Mouse (Mus musculus) right cerebral cortex, postnatal 36 days (tissue): ENCODE measurements around the gene Rps28.
A peak's percentile ranks its signal among the peaks of the same experiment; 100 is the strongest.

Experiments
- DNase-seq, 2 experiments: peaks; one replicate each; pipeline ENCODE4 v3.0.0; 2022; ENCODE audit warnings: low spot score in 2 of 2, mixed read lengths in 1 of 2

Gene Rps28

DNA sequence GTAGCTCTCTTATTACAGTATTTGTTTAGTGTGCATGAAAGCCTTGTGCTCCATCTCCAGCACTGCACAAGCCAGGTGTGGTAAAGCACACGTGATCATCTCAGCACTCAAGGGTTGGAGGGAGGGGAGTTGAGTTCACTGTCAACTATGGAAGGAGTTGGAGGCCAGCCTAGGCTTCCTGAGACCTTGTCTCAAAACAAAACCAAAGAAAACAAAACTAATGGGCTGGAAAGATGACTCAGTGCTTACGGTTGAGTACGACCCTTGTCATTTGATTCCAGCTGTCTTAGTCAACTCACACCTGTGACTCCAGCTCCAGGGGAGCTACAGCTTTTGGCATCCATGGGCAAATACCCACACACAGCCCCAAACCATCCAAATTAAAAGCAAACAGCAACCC is 11.9 kb downstream of the Rps28 start:
- no peak for DNase-seq

DNA sequence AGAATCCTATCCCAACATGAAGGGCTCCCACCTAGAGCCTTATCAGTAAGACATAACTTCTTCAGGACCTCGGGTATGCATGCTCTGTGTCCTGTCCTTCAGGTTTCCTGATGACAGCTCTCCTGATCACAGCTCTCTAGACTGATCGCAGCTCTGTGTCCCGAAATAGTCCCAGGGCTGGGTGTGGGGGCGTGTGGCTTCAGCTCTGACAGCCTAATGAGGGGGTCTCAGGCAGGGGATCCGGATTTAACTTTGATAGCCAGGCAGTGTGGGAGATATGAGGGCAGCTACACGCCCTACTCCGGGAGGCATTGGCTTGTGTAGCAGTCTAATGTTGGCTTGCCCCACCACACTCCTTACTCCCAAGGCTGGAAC is 13.2 kb downstream of the Rps28 start:
- no peak for DNase-seq

- DNase-seq: peak; percentile 87 to 92
These were observed 13.8 kb downstream of the Rps28 start, which contains the start of gene Kank3 for GRCm38 (mm10) chr17:33810334-33811141. Gene Kank3 (plus strand): TSS chr17:33810519.

DNA sequence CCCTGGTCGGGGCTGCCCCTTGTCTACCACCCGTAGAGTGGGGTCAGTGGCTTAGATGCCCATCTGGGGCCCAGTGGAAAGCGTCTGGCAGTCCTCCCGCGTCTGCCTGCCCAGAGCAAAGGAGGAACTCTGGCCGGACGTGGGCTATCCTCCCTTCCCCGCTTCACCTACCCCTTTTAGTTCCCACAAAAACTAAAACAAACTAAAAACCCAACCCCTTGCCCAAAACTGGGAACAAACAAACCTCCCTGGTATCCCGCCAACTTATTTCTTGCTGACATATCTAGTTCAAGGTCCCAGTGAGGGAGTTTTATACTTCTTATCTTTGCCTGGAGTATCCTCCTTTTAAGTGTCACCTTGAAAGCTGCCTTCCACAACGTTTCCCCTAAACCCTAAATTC is 16.2 kb downstream of the Rps28 start:
- DNase-seq: no peak

DNA sequence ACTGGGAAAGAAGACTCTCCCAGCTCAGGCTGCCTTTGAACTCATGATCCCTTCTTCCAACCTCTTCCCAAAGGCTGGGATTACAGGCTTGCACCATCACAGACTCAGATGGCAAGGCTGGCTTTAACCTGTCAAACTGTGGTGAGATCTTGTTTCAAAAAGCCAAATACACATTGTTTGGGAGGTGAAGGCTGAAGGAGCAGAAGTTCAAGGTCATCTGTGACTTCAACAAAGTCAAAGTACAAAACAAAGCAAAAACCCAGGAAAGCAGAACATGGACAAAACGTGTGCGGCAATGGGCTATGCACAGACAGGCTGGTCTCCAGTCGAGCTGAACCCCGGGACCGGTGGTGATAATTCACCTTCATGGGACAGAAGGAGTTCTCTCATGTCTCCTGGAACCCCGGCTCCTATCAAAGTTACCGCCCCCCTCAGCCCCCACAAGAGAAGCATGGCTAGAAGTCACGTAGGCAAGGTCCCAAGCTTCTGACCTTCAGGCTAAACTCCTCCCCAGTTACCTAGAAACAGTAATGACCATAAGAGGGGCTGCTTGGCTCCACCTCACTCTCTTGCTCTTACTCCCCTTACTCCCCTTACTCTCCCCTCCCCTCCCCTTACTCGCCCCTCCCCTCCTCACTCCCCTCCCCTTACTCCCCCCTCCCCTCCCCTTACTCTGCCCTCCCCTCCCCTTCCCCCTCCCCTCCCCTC is 17.0 kb downstream of the Rps28 start:
- no peak for DNase-seq

DNA sequence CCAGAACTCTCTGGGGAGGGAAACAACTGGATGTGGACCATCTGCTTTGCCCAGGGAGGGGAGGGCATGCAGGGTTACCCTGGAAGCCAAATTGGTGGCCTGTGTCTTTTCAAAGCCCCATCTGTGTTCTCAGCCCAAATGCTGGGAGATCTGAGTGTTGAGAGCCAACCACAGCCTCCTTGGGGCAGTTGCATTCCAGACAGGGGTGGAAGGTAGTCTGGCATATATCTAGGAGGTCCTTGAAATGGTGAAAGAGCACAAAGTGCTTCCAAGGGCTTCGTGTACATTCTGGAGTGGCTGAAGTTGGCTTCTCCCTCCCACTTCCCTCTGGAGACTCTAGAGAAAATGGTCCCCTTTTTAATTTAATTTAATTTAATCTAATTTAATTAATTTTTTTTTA is 19.6 kb downstream of the Rps28 start:
- DNase-seq: no peak

DNA sequence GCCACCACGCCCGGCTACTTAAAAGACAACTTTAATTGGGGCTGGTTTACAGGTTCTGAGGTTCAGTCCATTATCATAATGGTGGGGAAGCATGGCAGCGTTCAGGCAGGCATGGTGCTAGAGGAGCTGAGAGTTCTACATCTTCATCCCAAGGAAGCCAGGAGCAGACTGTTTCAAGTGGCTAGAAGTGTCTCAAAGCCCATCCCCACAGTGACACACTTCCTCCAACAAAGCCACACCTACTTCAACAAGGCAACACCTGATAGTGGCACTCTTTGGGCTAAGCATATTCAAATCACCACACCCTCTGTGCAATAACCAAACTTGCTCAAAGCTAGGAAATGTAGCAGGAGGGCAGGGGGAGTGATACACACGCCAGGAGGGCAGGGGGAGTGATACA is 20.2 kb downstream of the Rps28 start:
- no peak for DNase-seq

- no peak for DNase-seq
These were observed 22.1 kb downstream of the Rps28 start for GRCm38 (mm10) chr17:33802221-33802620.

- no peak for DNase-seq
These were observed 25.1 kb downstream of the Rps28 start for GRCm38 (mm10) chr17:33799277-33799676.

DNA sequence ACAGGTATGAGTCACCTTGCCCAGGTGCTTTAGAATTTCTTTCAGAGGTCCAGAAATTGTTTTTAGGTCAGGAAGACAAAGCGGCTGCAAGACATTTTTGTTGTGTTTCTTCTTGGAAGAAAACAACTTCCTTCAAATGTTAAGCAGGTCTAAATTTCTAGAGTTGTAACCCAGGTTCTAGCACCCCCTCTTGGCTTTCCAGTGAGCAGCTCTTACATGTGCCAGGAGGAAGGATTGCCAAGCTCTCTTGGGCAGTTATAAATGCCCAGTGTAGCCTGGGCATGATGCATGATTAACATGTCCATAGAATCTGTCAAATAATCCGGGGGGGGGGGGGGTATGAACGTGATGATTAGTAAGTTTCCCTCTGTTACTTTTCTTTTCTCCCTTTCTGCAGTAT is 26.1 kb downstream of the Rps28 start:
- DNase-seq: no peak

GRCm38 (mm10) chr17:33788732-33789131 is 35.6 kb downstream of the Rps28 start:
- no peak for DNase-seq

DNA sequence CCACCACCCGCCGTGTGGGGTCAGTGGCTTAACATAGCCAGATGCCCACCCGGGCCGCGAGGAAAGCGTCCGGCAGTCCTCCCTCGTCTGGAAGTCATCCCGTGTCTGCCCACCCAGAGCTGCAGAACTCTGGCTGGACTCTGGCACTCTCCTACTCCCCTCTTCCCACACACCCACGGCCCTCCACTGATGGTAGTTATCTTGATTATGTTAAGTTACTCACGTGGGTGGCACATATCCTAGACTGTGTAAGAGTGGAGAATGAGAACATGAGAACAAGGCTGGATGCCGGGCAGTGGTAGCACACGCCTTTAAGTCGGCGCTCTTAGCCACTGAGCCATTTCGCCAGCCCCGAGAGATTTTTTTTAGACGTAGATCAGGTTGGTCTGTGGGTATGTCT is 38.0 kb downstream of the Rps28 start:
- DNase-seq: peak in 1 of 2 experiments; percentile 37

GRCm38 (mm10) chr17:33784939-33785338 is 39.4 kb downstream of the Rps28 start:
- DNase-seq: no peak

DNA sequence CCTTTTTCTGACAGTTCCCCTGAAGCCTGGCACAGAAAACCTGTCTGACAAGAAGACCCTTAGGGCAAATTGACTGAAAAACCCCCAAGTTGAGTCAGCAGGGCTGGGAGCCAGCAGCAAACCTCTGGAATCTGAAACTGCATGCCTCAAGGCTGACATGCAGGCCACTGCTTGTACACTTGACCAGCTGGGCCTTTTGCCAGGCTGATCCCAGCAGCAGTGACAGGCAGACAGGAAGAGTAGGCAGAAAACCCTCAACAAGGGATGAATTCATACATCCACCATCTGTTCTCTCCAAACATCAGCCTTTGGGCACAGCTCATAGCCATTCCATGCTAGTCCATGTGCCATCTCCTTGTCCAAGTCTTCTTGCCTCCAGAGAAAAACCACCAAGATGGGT is 41.0 kb downstream of the Rps28 start:
- peak in 1 of 2 experiments; percentile 53 for DNase-seq

DNA sequence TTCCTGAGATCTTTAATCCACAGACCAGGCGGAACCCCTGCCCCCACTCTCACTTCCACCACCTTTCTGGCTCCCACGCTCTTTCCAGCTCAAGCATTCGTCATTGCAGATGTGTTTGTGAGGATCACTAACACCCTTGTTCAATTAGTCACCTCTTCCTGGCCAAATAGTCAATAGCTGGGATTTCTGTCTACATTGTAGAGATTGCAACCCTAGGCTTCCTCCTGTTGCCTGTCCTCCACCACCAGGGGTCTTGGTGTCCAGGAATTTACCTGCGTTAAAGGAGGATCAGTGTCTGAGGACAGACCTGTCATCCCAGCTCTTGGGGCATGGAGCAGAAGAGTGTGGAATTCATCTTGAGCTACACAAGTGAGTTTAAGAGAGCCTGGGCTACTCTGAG is 42.3 kb downstream of the Rps28 start:
- DNase-seq: no peak

- DNase-seq: peak; percentile 35 to 37
These were observed 43.0 kb downstream of the Rps28 start, which contains the start of gene Angptl4 for GRCm38 (mm10) chr17:33781124-33781977. Gene Angptl4 (minus strand): TSS chr17:33781830.

DNA sequence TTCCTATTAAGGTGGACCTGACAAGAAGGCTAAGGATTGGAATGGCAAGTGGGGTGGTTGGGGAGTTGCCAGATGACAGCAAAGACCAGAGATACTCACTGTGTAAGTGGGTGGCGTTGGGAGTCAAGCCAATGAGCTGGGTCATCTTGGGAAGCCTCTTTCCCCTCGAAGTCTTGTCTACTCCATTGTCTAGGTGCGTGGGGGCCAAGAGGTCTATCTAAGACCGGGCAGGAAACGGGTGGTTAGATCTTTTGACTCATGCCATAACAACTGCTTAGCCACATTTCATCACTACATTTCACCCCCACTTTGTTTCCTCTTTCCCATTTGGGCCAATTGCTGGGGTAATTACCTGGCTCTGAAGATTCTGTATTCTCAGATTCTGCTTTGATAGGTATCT is 43.9 kb downstream of the Rps28 start:
- DNase-seq: no peak

GRCm38 (mm10) chr17:33779967-33780295 is 44.4 kb downstream of the Rps28 start:
- no peak for DNase-seq

DNA sequence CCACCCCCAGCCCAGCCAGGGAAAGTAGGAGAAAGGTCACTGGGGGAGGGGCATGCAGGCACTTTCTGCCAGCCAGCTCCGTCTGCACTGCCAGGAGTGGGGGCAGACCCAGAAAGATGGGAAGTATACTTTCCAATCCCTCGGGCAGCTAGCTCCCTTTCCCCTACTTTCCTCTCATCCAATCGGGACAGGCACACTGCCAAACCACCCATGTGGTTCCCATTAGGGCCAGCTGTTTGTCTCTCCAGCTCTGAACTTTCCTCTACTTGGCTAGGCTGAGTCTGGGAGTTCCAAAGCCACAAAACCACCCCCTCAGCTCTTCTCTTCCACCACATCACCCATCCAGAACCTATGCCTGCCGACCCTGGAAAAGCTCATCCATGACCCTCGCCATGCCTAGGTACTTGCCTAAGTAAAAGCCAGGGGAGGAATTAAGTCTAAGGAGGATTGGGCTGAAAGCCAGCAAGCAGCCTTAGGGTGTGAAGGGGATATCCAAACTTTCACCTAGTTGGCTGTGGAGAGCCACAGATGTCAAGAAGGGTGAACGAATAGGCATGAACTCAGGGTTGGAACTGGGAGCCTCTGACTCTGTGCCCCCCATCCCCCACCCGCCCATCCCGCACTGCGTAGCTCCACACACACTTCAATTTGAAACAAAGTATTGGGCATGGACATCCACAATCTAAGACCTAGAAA is 44.9 kb downstream of the Rps28 start:
- peak; percentile 74 to 75 for DNase-seq

DNA sequence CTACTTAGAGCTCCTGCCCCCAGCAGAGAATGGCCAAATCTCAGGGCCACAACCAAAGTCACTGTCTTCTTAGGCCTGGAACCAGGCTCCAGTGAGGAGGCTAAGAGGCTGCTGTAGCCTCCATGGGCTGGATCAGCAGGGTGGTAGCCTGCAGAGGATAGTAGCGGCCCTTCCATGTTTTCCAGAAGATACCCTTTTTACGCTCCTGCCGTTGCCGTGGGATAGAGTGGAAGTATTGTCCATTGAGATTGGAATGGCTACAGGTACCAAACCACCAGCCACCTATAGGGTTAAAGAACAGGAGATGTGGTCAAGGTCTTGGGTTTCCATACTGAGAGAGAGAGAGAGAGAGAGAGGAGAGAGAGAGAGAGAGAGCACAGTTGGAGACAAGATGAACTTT is 49.1 kb downstream of the Rps28 start:
- no peak for DNase-seq

- no peak for DNase-seq
These were observed 49.7 kb downstream of the Rps28 start for GRCm38 (mm10) chr17:33774573-33775155.
